In genomic region chr12:69295651-69296050, GRCm38 (mm10) we compare ENCODE assay signal across 8 mouse cellular contexts. TPM values are rescaled to one million over a fixed set of nuclear protein-coding genes. Genes with fewer than 3 reads are reported as not detected.
A peak's percentile ranks its signal among the peaks of the same experiment; 100 is the strongest.
DNase-seq lines count a peak whose midpoint lies in the region; ATAC-seq and TF ChIP-seq lines count a peak whose summit lies in the region.

No protein-coding gene starts in this region.

- no peak for DNase-seq in left cerebral cortex, adult 2 months (ENCODE audit: extremely low spot score in 1 of 2, low spot score in 2 of 2)
- no peak for DNase-seq in left cerebral cortex, adult 9 months (ENCODE audit: low spot score in 2 of 2)
- DNase-seq in cerebellum, adult 8-10 months, result peak; percentile 34
- DNase-seq in gastrocnemius, postnatal 14 days, result peak; percentile 17
- peak; percentile 83 for DNase-seq in midbrain, embryonic 11.5 days (ENCODE audit: low spot score, missing footprints)
- DNase-seq in adipocyte (ENCODE audit: low spot score), result no peak
- no peak for DNase-seq in testis, postnatal 14 days (ENCODE audit: low spot score)

- no peak for TF ChIP-seq CTCF in left cerebral cortex, adult 2 months (IDR thresholded peaks at IDR 0.05)

- intact Hi-C loops in left cerebral cortex, adult 2 months (cut with DNase I), result loop anchor here (2.0 kb wide), 2 partner anchors 55 to 99 kb away; partner anchors contain the start of genes Gm49383 and Klhdc1
- intact Hi-C loops in gastrocnemius, postnatal 14 days (cut with DNase I; ENCODE audit: low total_unique reads), result loop anchor here (10.0 kb wide), 1 partner anchor 51 kb away; the partner anchor contains the start of gene Klhdc1

- no peaks in the 10 kb centered on the region for H3K36me3 ChIP-seq in midbrain, embryonic 11.5 days (ENCODE audit: control insufficient read depth, insufficient read depth, low read length)

- WGBS in midbrain, embryonic 11.5 days, result 78% methylated on average over 4 of the region's 4 CpGs

- H3K4me2 ChIP-seq in midbrain, embryonic 11.5 days, result peak overlapping the region; percentile 79; the same call in 1 of the 2 replicates

- H3K4me1 ChIP-seq in midbrain, embryonic 11.5 days (ENCODE audit: control insufficient read depth, insufficient read depth, low read length), result peaks cover 13% of the 10 kb centered on the region; the same call in 1 of the 2 replicates

- peak overlapping the region; percentile 98 for H3K4me3 ChIP-seq in left cerebral cortex, adult 2 months
- H3K4me3 ChIP-seq in midbrain, embryonic 11.5 days (ENCODE audit: low read depth, low read length), result no peak overlapping the region

- no peaks in the 10 kb centered on the region for H3K27me3 ChIP-seq in midbrain, embryonic 11.5 days (ENCODE audit: control insufficient read depth, insufficient read depth, low read length)

- ATAC-seq in midbrain, embryonic 11.5 days (ENCODE audit: low FRiP score), result no peak
- no peak for ATAC-seq in granulocyte monocyte progenitor cell, adult 5-6 weeks (replicated peaks; ENCODE audit: poor library complexity, severe bottlenecking)

- no peaks in the 10 kb centered on the region for H3K9me3 ChIP-seq in midbrain, embryonic 11.5 days (ENCODE audit: control insufficient read depth, low read length)

- H3K9ac ChIP-seq in midbrain, embryonic 11.5 days (ENCODE audit: low read length), result peak overlapping the region; percentile 99; the same call in 1 of the 2 replicates

- H3K27ac ChIP-seq in left cerebral cortex, adult 2 months, result peak overlapping the region; percentile 97
- H3K27ac ChIP-seq in midbrain, embryonic 11.5 days (ENCODE audit: low read depth, low read length), result no peak overlapping the region

RNA-seq across cellular contexts. Expression of gene Klhdc2, which starts 0.8 kb away (rescaled TPM):
- total RNA-seq in left cerebral cortex, adult 2 months (2021), result 100 to 1,000 TPM; 126 to 147 TPM
- total RNA-seq in gastrocnemius, postnatal 14 days (2021), result 100 to 1,000 TPM; 103 to 104 TPM
- 272 and 275 TPM in 2 replicates for polyA plus RNA-seq in midbrain, embryonic 11.5 days (2014; fragmentation: Nextera tagmentation; extraction: Ambion mirVana)
- total RNA-seq in granulocyte monocyte progenitor cell, adult 5-6 weeks (2014; fragmentation: Nextera tagmentation), result 42.4 and 48.7 TPM in 2 replicates
- total RNA-seq in granulocyte monocyte progenitor cell, adult 5-6 weeks (2017), result 47.5 and 68.9 TPM in 2 replicates

RNA-seq across cellular contexts. Expression of gene Klhdc1, which starts 54.7 kb away (rescaled TPM):
- 10 to 100 TPM; 20.4 to 22.5 TPM for total RNA-seq in left cerebral cortex, adult 2 months (2021)
- total RNA-seq in gastrocnemius, postnatal 14 days (2021), result 10 to 100 TPM; 15.7 to 17.4 TPM
- polyA plus RNA-seq in midbrain, embryonic 11.5 days (2014; fragmentation: Nextera tagmentation; extraction: Ambion mirVana), result 2.9 and 3.3 TPM in 2 replicates
- total RNA-seq in granulocyte monocyte progenitor cell, adult 5-6 weeks (2014; fragmentation: Nextera tagmentation), result 2.5 and 2.9 TPM in 2 replicates
- total RNA-seq in granulocyte monocyte progenitor cell, adult 5-6 weeks (2017), result 3.5 and 3.8 TPM in 2 replicates

Comparison
In these comparisons a context has a peak if more than half of its experiments do, and no peak if none do; other contexts are left out.
1. DNase-seq: peak in cerebellum, adult 8-10 months (single experiment), gastrocnemius, postnatal 14 days (single experiment) and midbrain, embryonic 11.5 days (single experiment); none in left cerebral cortex, adult 2 months (0 of 2), left cerebral cortex, adult 9 months (0 of 2), adipocyte (single experiment) and testis, postnatal 14 days (single experiment).